Mouse (Mus musculus) kidney, postnatal 0 days (tissue): ENCODE measurements around the gene Retnlg. TPM values are rescaled to one million over a fixed set of nuclear protein-coding genes. Genes with fewer than 3 reads are reported as not detected.

Experiments used
- ATAC-seq: fragments of 200-750 bp; cut with Nextera tagmentation; replicated peaks from 2 replicates; pipeline ENCODE4 v1.8.0; 2017; ENCODE audit warnings: low read depth, moderate number of reproducible peaks, moderate TSS enrichment, moderate library complexity; ENCODE audit not compliant: low FRiP score
- DNase-seq: peaks from one replicate; pipeline ENCODE4 v3.0.0-alpha.2; 2016; ENCODE audit warnings: low spot score
- H3K27ac ChIP-seq: fragments of 300-500 bp; sonication (generic); 2 replicates; pipeline ENCODE4 v1.5.1; 2014; ENCODE audit warnings: mild to moderate bottlenecking
- H3K27me3 ChIP-seq: fragments of 300-500 bp; sonication (generic); 2 replicates; pipeline ENCODE4 v1.6.1; 2014; ENCODE audit warnings: low read length, mixed read lengths; ENCODE audit not compliant: insufficient read depth
- H3K36me3 ChIP-seq: fragments of 300-500 bp; sonication (generic); 2 replicates; pipeline ENCODE4 v1.6.1; 2014; ENCODE audit warnings: low read length, mixed read lengths; ENCODE audit not compliant: insufficient read depth
- H3K4me1 ChIP-seq: fragments of 300-500 bp; sonication (generic); replicated peaks from 2 replicates; pipeline ENCODE4 v1.6.1; 2014; ENCODE audit warnings: antibody characterized with exemption, low read length, mixed read lengths; ENCODE audit not compliant: insufficient read depth
- H3K4me2 ChIP-seq: fragments of 300-500 bp; sonication (generic); 2 replicates; pipeline ENCODE4 v1.6.1; 2014; ENCODE audit warnings: mild to moderate bottlenecking, low read length, moderate library complexity, mixed read lengths
- H3K4me3 ChIP-seq: fragments of 300-500 bp; sonication (generic); replicated peaks from 2 replicates; pipeline ENCODE4 v1.5.1; 2014; ENCODE audit warnings: low read depth, low read length
- H3K9ac ChIP-seq: fragments of 300-500 bp; sonication (generic); 2 replicates; pipeline ENCODE4 v1.6.1; 2014; ENCODE audit warnings: low read depth, low read length
- H3K9me3 ChIP-seq: fragments of 300-500 bp; sonication (generic); replicated peaks from 2 replicates; pipeline ENCODE4 v1.6.1; 2016; ENCODE audit warnings: low read length, inconsistent platforms, mixed read lengths
- CTCF ChIP-seq: IDR thresholded peaks from 2 replicates; pipeline ENCODE4 v1.5.1; 2016; ENCODE audit warnings: antibody characterized with exemption, low read depth, mild to moderate bottlenecking, moderate library complexity
- WGBS: fragments of 180-500 bp; shearing (Covaris S2); extraction: QIAGEN DNeasy Blood & Tissue Kit; methylation state at CpG from one replicate; pipeline ENCODE4 v1.1.7; 2014; 5-methylcytosine and 5-hydroxymethylcytosine counted together
- polyA plus RNA-seq: library from polyadenylated mRNA; unstranded; fragments of >200 nt; fragmentation: Nextera tagmentation; extraction: Ambion mirVana; gene quantifications from 2 replicates; pipeline ENCODE4 v1.2.1, GENCODE M21; 2015

Retnlg gene
- polyA plus RNA-seq, 1 experiment from 2014 or later, result 9.4 TPM

- no peak for ATAC-seq
Observed at GRCm38 (mm10) chr16:48899868-48900267, 27.4 kb downstream of the Retnlg start.

GRCm38 (mm10) chr16:48911184-48911583, 38.8 kb downstream of the Retnlg start:
- no peak overlapping the region for H3K4me2 ChIP-seq
- 95% methylated on average over 1 of the region's 1 CpGs for WGBS
- no peak for ATAC-seq

More at GRCm38 (mm10) chr16:48899868-48900267, 27.4 kb downstream of the Retnlg start:
- Histone ChIP-seq H3K4me1 (no peaks in the 10 kb centered on the region), H3K27ac (no peak overlapping the region), H3K9me3 (no peaks in the 10 kb centered on the region), H3K27me3 (no peaks in the 10 kb centered on the region), H3K36me3 (no peaks in the 10 kb centered on the region), H3K4me3 (no peak overlapping the region), H3K4me2 (no peak overlapping the region), H3K9ac (no peak overlapping the region)
- 62% methylated on average over 1 of the region's 1 CpGs for WGBS
- no peak for TF ChIP-seq CTCF
- no peak for DNase-seq

DNA sequence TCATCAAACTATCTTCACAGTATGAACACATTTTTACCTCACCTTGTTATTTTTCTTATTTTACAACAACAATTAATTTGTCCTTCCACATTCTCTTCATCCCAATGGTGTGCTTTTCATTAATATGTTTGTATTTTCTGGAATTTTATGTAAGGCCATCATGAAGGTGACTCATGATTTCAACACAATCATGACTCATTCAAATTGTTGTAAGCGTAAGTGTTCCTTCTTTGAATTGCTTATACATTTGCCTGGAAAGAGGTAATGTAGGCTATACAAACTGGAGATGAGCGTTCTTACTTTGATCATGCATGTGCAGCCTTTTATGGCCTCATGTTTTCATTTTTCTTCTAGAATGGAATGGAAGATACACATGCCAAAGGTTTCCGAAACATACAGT, 40.8 kb downstream of the Retnlg start:
- 95% methylated on average over 3 of the region's 3 CpGs for WGBS
- Histone ChIP-seq H3K36me3 (no peaks in the 10 kb centered on the region), H3K4me3 (no peak overlapping the region), H3K27me3 (no peaks in the 10 kb centered on the region), H3K9me3 (no peaks in the 10 kb centered on the region), H3K4me1 (no peaks in the 10 kb centered on the region), H3K4me2 (no peak overlapping the region), H3K27ac (no peak overlapping the region), H3K9ac (no peak overlapping the region)
- DNase-seq (no peak), ATAC-seq (no peak)
- TF ChIP-seq CTCF, result no peak

More at GRCm38 (mm10) chr16:48911184-48911583, 38.8 kb downstream of the Retnlg start:
- Histone ChIP-seq H3K27ac (no peak overlapping the region), H3K4me1 (no peaks in the 10 kb centered on the region), H3K27me3 (no peaks in the 10 kb centered on the region), H3K36me3 (no peaks in the 10 kb centered on the region), H3K4me3 (no peak overlapping the region), H3K9me3 (no peaks in the 10 kb centered on the region), H3K9ac (no peak overlapping the region)
- no peak for DNase-seq
- TF ChIP-seq CTCF, result no peak

GRCm38 (mm10) chr16:48923724-48924123, 51.3 kb downstream of the Retnlg start:
- no peak overlapping the region for H3K4me3 ChIP-seq
- ATAC-seq, result no peak
- H3K36me3 ChIP-seq, result peaks cover 22% of the 10 kb centered on the region
- no peak for DNase-seq
- no peak overlapping the region for H3K27ac ChIP-seq
- no peaks in the 10 kb centered on the region for H3K9me3 ChIP-seq
- WGBS, result 94% methylated on average over 1 of the region's 1 CpGs
- no peak for TF ChIP-seq CTCF
- H3K4me2 ChIP-seq, result no peak overlapping the region
- H3K9ac ChIP-seq, result no peak overlapping the region
- no peaks in the 10 kb centered on the region for H3K27me3 ChIP-seq
- no peaks in the 10 kb centered on the region for H3K4me1 ChIP-seq

Other genes with a start within 250 kb of the Retnlg start
- gene Trat1, start 100.6 kb upstream of the Retnlg start, polyA plus RNA-seq, result not detected in 2 replicates
- not detected in 2 replicates for gene Retnlb, start 55.8 kb upstream of the Retnlg start, polyA plus RNA-seq
- not detected in 2 replicates for gene Retnla, start 30.1 kb upstream of the Retnlg start, polyA plus RNA-seq
- 17.5 and 18.2 TPM in 2 replicates for gene Dzip3, start 121.5 kb downstream of the Retnlg start, polyA plus RNA-seq
- gene Cip2a, start 121.6 kb downstream of the Retnlg start, polyA plus RNA-seq, result 11.7 and 12.1 TPM in 2 replicates
- not detected in 2 replicates for gene Myh15, start 184.9 kb downstream of the Retnlg start, polyA plus RNA-seq